Mouse (Mus musculus): Measurements from ENCODE around the gene Ano8. TPM values are rescaled to one million over a fixed set of nuclear protein-coding genes. Genes with fewer than 3 reads are reported as not detected.

Ano8 gene
- total and polyA plus RNA-seq, 2 experiments: 2.3 to 5.2 TPM

DNA sequence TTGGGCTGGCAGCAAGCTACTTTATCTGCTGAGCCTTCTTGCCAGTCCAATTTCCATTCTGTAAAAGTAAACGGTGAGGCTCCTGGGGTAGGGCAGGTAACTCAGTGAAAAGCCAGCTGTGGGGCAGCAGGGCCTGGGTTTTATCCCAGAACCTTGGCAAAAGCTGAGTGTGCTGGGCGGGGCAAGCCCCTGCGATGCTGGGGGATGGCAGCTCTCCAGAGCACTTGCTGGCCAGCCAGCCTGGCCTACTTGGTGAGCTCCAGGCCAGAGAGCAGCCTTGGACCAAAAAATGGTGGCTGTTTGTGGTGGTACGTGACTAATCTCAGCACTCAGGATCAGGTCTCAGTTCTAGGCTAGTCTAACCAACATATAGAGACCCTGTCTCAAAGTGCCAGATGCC, 20.2 kb upstream of the Ano8 start:
- DNase-seq (ENCODE audit: extremely low read depth, low read depth, low spot score): no peak
- Histone ChIP-seq H3K27me3 (ENCODE audit: control insufficient read depth, insufficient read depth, low read length) (0 out of 2 replicates have a peak, but pooled peaks cover 3% of the 10 kb centered on the region), H3K4me1 (ENCODE audit: control insufficient read depth, insufficient read depth, low read length) (no peaks in the 10 kb centered on the region), H3K36me3 (ENCODE audit: control insufficient read depth, insufficient read depth, low read length) (no peaks in the 10 kb centered on the region), H3K4me3 (ENCODE audit: insufficient read depth, low read depth, low read length) (no peak overlapping the region), H3K9ac (ENCODE audit: low read depth, low read length) (no peak overlapping the region), H3K79me2 (ENCODE audit: control insufficient read depth, insufficient read depth, low read length) (no peaks in the 10 kb centered on the region), H3K27ac (replicated peaks; ENCODE audit: insufficient read depth, low read depth, low read length) (no peak overlapping the region)
- 64% methylated on average over 4 of the region's 4 CpGs for WGBS
- no peak for TF ChIP-seq CTCF (IDR thresholded peaks at IDR 0.05; ENCODE audit: low read depth, low read length)
- TF ChIP-seq POLR2A (IDR thresholded peaks at IDR 0.05; ENCODE audit: extremely low read depth, insufficient read depth, low read length): no peak

- H3K4me1 ChIP-seq (ENCODE audit: control insufficient read depth, insufficient read depth, low read length): no peaks in the 10 kb centered on the region
- no peaks in the 10 kb centered on the region for H3K36me3 ChIP-seq (ENCODE audit: control insufficient read depth, insufficient read depth, low read length)
- no peak for DNase-seq (ENCODE audit: extremely low read depth, low read depth, low spot score)
- no peaks in the 10 kb centered on the region for H3K79me2 ChIP-seq (ENCODE audit: control insufficient read depth, insufficient read depth, low read length)
- 91% methylated on average over 4 of the region's 4 CpGs for WGBS
- no peak overlapping the region for H3K27ac ChIP-seq (replicated peaks; ENCODE audit: insufficient read depth, low read depth, low read length)
- no peak overlapping the region for H3K9ac ChIP-seq (ENCODE audit: low read depth, low read length)
- TF ChIP-seq POLR2A (IDR thresholded peaks at IDR 0.05; ENCODE audit: extremely low read depth, insufficient read depth, low read length): no peak
- no peak for TF ChIP-seq CTCF (IDR thresholded peaks at IDR 0.05; ENCODE audit: low read depth, low read length)
- H3K27me3 ChIP-seq (ENCODE audit: control insufficient read depth, insufficient read depth, low read length): 0 out of 2 replicates have a peak, but pooled peaks cover 3% of the 10 kb centered on the region
- no peak overlapping the region for H3K4me3 ChIP-seq (ENCODE audit: insufficient read depth, low read depth, low read length)
These were observed 19.6 kb upstream of the Ano8 start for GRCm38 (mm10) chr8:71505326-71505725.

DNA sequence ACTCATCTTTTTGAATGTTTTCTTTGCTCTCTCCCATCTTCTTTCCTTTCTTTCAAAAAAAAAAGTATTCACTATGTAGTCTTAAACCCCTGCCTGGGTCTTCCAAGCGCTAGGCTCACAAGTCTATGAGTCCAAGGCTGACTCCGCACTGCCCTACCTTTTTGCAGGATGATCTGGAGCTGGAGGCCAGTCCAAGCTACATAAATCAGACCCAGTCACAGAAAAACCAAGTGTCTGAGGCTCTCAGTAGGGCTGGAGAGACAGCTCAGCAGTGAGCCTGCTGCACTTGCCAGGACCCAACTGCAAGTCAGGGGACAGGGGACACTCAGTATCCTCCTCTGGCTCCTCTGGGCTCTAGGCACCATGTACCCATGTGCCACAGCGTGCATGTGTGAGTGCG, 18.6 kb upstream of the Ano8 start:
- 93% methylated on average over 4 of the region's 4 CpGs for WGBS

DNA sequence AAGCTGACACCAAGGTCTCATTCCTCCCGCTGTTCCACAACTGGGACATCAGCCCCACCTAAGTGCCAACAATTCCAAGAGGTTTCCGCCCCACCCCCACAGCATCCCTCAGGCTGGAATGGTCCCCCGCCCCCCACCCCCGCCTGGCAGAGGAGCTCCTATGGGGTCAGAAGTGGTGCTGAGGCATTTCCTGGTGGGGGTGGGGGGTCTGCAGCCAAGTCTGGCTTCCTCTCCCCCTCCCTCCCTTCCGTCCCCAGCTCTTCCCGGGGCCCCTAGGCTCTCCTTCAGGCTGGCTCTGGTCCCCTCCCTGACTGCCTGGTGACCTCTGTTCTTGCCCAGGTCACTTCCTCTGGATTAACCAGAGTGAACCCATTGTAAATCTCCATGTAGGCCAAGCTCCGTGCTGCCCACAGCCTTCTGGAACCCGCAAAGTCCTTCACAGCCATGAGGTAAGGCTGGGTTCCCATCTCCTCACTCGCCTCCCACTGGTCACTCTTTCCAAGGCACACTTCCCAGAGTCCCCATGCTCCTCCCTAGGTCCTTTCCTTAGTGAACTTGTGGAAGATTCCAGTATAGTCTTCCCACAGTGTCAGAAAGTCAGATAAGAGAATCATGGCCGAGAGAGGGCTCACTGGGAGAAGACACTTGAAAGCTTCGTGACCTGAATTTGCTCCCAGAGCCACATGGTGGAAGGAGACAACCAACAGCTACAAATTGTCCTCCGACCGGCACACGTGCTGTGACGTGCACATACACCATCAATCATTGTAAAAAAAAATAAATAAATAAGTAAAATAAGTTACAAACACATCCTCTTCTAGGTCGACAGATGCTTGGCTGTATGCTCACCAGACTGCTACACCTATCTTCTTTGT, 13.3 kb upstream of the Ano8 start:
- Histone ChIP-seq H3K4me3 (ENCODE audit: insufficient read depth, low read depth, low read length) (no peak overlapping the region), H3K9ac (ENCODE audit: low read depth, low read length) (no peak overlapping the region), H3K4me1 (ENCODE audit: control insufficient read depth, insufficient read depth, low read length) (peaks cover 16% of the 10 kb centered on the region), H3K27ac (replicated peaks; ENCODE audit: insufficient read depth, low read depth, low read length) (peak overlapping the region; percentile 58), H3K36me3 (ENCODE audit: control insufficient read depth, insufficient read depth, low read length) (no peaks in the 10 kb centered on the region), H3K79me2 (ENCODE audit: control insufficient read depth, insufficient read depth, low read length) (no peaks in the 10 kb centered on the region), H3K27me3 (ENCODE audit: control insufficient read depth, insufficient read depth, low read length) (no peaks in the 10 kb centered on the region)
- WGBS: 46% methylated on average over 16 of the region's 16 CpGs
- TF ChIP-seq POLR2A (IDR thresholded peaks at IDR 0.05; ENCODE audit: extremely low read depth, insufficient read depth, low read length) (no peak), CTCF (IDR thresholded peaks at IDR 0.05; ENCODE audit: low read depth, low read length) (no peak)
- DNase-seq (ENCODE audit: extremely low read depth, low read depth, low spot score): peak; percentile 36

More for the DNA sequence above, 18.6 kb upstream of the Ano8 start:
- H3K4me3 ChIP-seq (ENCODE audit: insufficient read depth, low read depth, low read length): no peak overlapping the region
- no peaks in the 10 kb centered on the region for H3K36me3 ChIP-seq (ENCODE audit: control insufficient read depth, insufficient read depth, low read length)
- H3K4me1 ChIP-seq (ENCODE audit: control insufficient read depth, insufficient read depth, low read length): no peaks in the 10 kb centered on the region
- no peak overlapping the region for H3K27ac ChIP-seq (replicated peaks; ENCODE audit: insufficient read depth, low read depth, low read length)
- no peaks in the 10 kb centered on the region for H3K79me2 ChIP-seq (ENCODE audit: control insufficient read depth, insufficient read depth, low read length)
- no peak for DNase-seq (ENCODE audit: extremely low read depth, low read depth, low spot score)
- no peak overlapping the region for H3K9ac ChIP-seq (ENCODE audit: low read depth, low read length)
- TF ChIP-seq CTCF (IDR thresholded peaks at IDR 0.05; ENCODE audit: low read depth, low read length) (no peak), POLR2A (IDR thresholded peaks at IDR 0.05; ENCODE audit: extremely low read depth, insufficient read depth, low read length) (no peak)
- H3K27me3 ChIP-seq (ENCODE audit: control insufficient read depth, insufficient read depth, low read length): 0 out of 2 replicates have a peak, but pooled peaks cover 3% of the 10 kb centered on the region

DNA sequence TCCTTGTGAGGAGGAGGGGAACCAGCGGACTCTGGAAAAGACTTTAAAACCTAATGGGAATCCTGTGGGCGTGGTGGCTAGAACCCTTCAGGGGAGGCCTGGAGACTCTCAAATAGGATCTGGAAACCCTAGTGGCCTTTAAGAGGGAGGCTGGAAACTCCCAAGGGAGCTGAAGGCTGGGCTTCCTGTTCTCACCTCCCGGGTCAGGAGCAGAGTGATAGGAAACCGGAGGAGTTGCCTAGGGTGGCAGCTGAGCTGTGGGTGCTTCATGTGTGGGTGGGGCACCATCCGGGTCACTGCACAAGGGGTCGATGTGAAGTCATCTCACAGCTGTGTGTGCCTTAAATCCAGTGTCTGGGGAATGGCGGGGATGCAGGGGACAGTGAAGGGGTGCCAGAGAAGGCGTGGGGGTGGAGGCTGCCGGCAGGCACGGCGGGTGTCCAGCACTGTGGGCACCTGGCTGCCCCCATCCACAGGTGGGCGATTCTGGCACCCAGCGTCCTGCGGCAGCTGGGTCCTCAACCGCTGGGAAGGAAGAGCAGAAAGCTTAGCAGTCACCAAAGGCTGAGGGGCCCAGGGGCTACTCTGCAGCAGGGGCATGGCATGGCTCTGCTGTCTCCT, 12.2 kb upstream of the Ano8 start:
- Histone ChIP-seq H3K36me3 (ENCODE audit: control insufficient read depth, insufficient read depth, low read length) (no peaks in the 10 kb centered on the region), H3K27me3 (ENCODE audit: control insufficient read depth, insufficient read depth, low read length) (no peaks in the 10 kb centered on the region), H3K4me1 (ENCODE audit: control insufficient read depth, insufficient read depth, low read length) (peaks cover 16% of the 10 kb centered on the region), H3K4me3 (ENCODE audit: insufficient read depth, low read depth, low read length) (no peak overlapping the region), H3K9ac (ENCODE audit: low read depth, low read length) (peak overlapping the region; percentile 24), H3K27ac (replicated peaks; ENCODE audit: insufficient read depth, low read depth, low read length) (peak overlapping the region; percentile 58), H3K79me2 (ENCODE audit: control insufficient read depth, insufficient read depth, low read length) (no peaks in the 10 kb centered on the region)
- no peak for DNase-seq (ENCODE audit: extremely low read depth, low read depth, low spot score)
- 34% methylated on average over 15 of the region's 15 CpGs for WGBS
- TF ChIP-seq POLR2A (IDR thresholded peaks at IDR 0.05; ENCODE audit: extremely low read depth, insufficient read depth, low read length): no peak
- no peak for TF ChIP-seq CTCF (IDR thresholded peaks at IDR 0.05; ENCODE audit: low read depth, low read length)
